Mouse (Mus musculus) cortical plate, adult 2 months (tissue): ENCODE data around the gene Nelfb.

Source experiments
- CTCF ChIP-seq: fragments of 200-500 bp; IDR thresholded peaks from 2 replicates; pipeline ENCODE4 v1.5.1; 2011; ENCODE audit warnings: mild to moderate bottlenecking, control low read depth, low read length; ENCODE audit not compliant: insufficient read depth; ENCODE audit errors: extremely low read depth
- POLR2A ChIP-seq: fragments of 200-500 bp; IDR thresholded peaks from 2 replicates; pipeline ENCODE4 v1.6.1; 2011; ENCODE audit warnings: mild to moderate bottlenecking, low read length, control low read depth; ENCODE audit not compliant: insufficient read depth; ENCODE audit errors: extremely low read depth

GRCm38 (mm10) chr2:25194486-25195171, 16.7 kb downstream of the Nelfb start:
- no peak for TF ChIP-seq POLR2A
- no peak for TF ChIP-seq CTCF
